Mouse (Mus musculus) bone marrow, adult 2 months (tissue): ENCODE data around the gene Nt5c3b. TPM values are rescaled to one million over a fixed set of nuclear protein-coding genes. Genes with fewer than 3 reads are reported as not detected.

ENCODE experiments used
- H3K27ac ChIP-seq: fragments of 200-500 bp; 2 replicates; pipeline ENCODE4 v1.5.1; 2012; ENCODE audit warnings: low read depth, mild to moderate bottlenecking, control low read depth, inconsistent platforms, low read length; ENCODE audit not compliant: control insufficient read depth, poor library complexity, insufficient read depth
- H3K4me1 ChIP-seq: fragments of 200-500 bp; 2 replicates; pipeline ENCODE4 v1.6.1; 2011; ENCODE audit warnings: low read length; ENCODE audit not compliant: control insufficient read depth, insufficient read depth
- H3K4me3 ChIP-seq: fragments of 200-500 bp; replicated peaks from 2 replicates; pipeline ENCODE3; 2011; ENCODE audit warnings: mild to moderate bottlenecking, low read depth, low read length, control low read depth; ENCODE audit not compliant: control insufficient read depth
- CTCF ChIP-seq: fragments of 200-500 bp; IDR thresholded peaks from 2 replicates; pipeline ENCODE4 v1.5.1; 2011; ENCODE audit warnings: low read length, control low read depth; ENCODE audit not compliant: control insufficient read depth, insufficient read depth
- POLR2A ChIP-seq: fragments of 200-500 bp; IDR thresholded peaks from 2 replicates; pipeline ENCODE4 v1.6.1; 2011; ENCODE audit warnings: low read depth, mild to moderate bottlenecking, control low read depth, low read length, borderline replicate concordance; ENCODE audit not compliant: control insufficient read depth
- WGBS: fragments of 180-500 bp; shearing (Covaris S2); methylation state at CpG from one replicate; pipeline ENCODE4 v1.1.7; 2018; 5-methylcytosine and 5-hydroxymethylcytosine counted together
- polyA plus RNA-seq: library from polyadenylated mRNA; stranded (reverse); fragments of >200 nt; gene quantifications from 2 replicates; pipeline ENCODE4 v1.2.4, GENCODE M21; 2011; ENCODE audit warnings: low replicate concordance; ENCODE audit not compliant: missing spikeins, insufficient read depth, insufficient read length

The Nt5c3b gene
- polyA plus RNA-seq, 1 experiment = 21.5 TPM

DNA sequence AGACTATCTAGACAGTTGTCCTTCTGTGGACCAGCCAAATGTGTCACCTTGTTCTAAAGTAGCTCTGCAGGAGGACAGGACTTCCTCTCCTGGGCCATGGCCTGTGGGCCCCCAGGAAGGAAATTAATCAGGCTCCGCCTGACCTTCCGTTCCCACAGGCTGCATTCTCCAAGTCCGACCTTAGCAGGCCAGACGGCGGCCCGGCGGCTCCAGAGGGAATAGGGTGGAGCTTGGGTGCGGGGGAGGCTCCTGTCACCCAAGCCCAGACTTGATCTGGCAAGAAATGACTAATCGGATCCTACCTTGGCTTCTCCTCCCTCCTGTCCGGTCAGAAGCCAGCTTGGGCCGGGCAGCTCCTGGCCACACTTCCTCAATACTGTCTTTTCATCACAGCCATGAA, 46.4 kb downstream of the Nt5c3b start:
- peaks cover 2% of the 10 kb centered on the region; the same call in 1 of the 2 replicates for H3K4me1 ChIP-seq
- 14% methylated on average over 11 of the region's 11 CpGs for WGBS
- peak overlapping the region; percentile 64; the same call in 1 of the 2 replicates for H3K27ac ChIP-seq
- TF ChIP-seq POLR2A = 0 out of 2 replicates have a peak, but pooled peaks have one; percentile 8
- TF ChIP-seq CTCF = no peak
- H3K4me3 ChIP-seq = peak overlapping the region; percentile 36

DNA sequence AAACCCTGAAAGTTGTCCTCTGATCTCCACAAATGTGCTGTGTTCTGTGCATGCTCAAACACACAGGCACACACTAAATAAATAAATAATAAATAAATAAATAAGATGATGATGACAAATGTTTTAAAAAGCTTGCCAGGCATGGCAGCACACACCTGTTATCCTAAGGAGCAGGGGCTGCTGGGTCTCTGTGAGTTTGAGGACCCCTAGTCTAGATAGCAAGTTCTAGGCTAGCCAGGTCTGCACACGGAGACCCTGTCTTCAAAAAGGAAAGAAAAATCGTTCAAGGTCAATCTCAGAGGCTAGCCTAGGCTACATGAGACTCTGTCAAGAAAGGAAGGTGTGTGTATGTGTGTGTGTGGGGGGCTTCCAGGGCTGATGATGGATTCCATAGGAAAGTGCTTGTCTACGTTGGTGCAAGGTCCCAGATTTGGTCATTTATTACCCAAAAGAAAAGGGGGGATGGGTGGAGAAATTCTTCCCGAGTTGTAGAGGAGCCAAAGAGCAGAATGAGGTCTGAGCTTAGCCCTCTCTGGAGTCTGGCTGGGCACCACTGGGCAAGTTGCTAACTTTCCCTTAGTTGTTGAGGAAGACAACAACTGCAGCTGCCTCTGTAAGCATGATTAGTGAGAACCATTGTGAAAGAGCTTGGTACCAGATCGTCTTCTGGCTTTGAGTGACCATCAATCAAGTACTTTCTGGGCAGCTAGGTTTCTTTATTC, 47.1 kb downstream of the Nt5c3b start:
- TF ChIP-seq POLR2A = no peak
- no peak for TF ChIP-seq CTCF
- WGBS = 53% methylated on average over 5 of the region's 5 CpGs
- H3K4me3 ChIP-seq = no peak overlapping the region
- H3K27ac ChIP-seq = peak overlapping the region; percentile 64; the same call in 1 of the 2 replicates
- H3K4me1 ChIP-seq = peaks cover 2% of the 10 kb centered on the region; the same call in 1 of the 2 replicates

DNA sequence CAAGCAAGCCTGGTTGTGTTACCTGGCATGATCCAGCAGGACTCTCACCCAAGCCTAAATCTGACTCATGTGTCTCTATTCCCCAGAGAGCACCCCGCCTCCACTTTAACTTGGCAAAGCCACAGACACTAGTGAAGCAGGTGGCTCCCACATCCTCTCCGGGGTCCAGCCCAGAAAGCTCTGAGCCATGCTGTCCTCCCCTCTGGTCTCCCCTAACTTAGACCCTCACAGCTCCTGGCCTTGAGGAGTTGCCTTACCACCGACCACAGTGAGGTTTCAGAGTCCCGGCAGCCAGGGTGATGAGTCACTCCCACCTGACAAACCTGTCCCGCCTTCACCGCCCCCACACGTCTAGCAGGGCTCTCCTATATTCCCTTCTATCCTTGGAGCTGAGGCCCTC, 47.9 kb downstream of the Nt5c3b start:
- TF ChIP-seq CTCF (no peak), POLR2A (no peak)
- Histone ChIP-seq H3K4me3 (no peak overlapping the region), H3K4me1 (peaks cover 2% of the 10 kb centered on the region; the same call in 1 of the 2 replicates), H3K27ac (no peak overlapping the region)
- 34% methylated on average over 7 of the region's 7 CpGs for WGBS

DNA sequence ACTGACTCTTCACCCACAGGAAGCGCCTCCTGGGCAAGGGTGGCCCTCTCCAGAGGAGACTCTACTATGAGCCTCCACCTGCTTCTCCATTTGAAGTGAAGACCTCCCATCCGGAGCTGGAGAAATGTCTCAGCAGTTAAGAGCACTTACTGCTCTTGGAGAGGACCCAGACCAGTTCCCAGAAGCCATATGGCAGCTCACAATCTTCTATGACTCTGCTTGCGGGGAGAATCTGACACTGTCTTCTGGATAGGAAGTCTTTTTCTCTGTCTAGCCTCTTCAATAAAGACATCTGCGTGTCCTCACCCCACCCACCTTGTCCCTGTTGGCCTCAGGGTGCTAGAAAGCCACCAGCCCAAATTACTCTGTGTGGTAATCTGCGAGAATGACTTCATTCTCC, 48.6 kb downstream of the Nt5c3b start:
- Histone ChIP-seq H3K27ac (no peak overlapping the region), H3K4me3 (no peak overlapping the region), H3K4me1 (peaks cover 2% of the 10 kb centered on the region; the same call in 1 of the 2 replicates)
- TF ChIP-seq POLR2A (no peak), CTCF (no peak)
- 71% methylated on average over 5 of the region's 5 CpGs for WGBS

DNA sequence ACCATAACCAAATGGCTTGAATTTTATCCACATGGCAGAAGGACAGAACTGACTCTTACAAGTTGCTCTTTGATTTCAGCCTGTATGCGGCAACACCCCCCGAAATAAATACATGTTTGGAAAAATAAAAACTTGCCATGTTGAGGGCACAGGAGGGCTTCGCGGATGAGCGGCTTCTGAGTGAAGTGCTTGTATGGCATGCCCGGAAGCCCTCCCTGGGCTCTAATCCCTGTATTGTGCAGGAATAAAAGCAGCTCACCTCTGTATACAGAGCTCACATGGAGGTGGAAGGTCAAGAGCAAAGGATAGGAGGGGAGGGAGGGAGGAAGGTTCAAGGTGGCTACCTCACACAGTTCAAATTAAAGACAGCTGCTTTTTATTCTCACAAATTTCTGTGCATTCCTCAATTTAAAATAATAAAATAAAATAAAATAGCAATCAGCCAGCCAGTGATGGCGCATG, 49.7 kb downstream of the Nt5c3b start:
- WGBS = 91% methylated on average over 7 of the region's 7 CpGs
- Histone ChIP-seq H3K27ac (no peak overlapping the region), H3K4me3 (no peak overlapping the region), H3K4me1 (peaks cover 2% of the 10 kb centered on the region; the same call in 1 of the 2 replicates)
- TF ChIP-seq POLR2A = no peak
- TF ChIP-seq CTCF = no peak

DNA sequence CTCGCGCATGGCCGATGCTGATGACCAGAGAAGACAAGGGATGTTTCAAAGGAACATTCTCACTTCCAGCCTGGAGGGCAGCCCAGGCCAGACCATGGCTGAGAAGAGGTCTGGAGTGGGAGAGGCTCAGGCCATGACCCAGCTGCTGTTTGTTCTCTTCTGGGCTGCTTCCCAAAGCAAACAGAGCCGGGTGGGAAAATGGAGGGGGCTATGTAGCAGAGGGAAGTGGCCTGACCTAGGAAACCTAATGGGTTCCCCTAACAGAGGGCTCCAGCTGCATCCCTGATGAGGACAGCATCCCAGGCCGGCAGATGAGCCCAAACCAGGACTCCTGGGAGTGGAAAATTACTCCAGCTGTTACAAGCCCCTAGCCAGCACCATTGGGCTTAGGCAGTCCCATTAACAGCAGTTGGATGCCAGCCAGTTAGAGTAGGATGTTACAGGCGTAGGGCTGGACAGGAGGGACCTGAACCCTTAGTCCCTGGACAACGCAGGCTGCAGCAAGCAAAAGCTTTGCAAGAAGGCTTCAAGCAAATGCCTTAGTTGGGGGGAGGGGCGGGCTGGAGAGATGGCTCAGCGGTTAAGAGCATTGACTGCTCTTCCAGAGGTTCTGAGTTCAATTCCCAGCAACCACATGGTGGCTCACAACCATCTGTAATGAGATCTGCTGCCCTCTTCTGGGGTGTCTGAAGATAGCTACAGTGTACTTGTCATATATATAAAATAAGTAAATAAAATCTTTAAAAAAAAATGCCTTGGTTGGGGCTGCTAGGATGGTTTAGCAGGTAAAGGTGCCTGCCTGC, 50.3 kb downstream of the Nt5c3b start:
- Histone ChIP-seq H3K4me1 (peaks cover 2% of the 10 kb centered on the region; the same call in 1 of the 2 replicates), H3K27ac (no peak overlapping the region), H3K4me3 (no peak overlapping the region)
- no peak for TF ChIP-seq CTCF
- no peak for TF ChIP-seq POLR2A
- WGBS = 83% methylated on average over 9 of the region's 9 CpGs

DNA sequence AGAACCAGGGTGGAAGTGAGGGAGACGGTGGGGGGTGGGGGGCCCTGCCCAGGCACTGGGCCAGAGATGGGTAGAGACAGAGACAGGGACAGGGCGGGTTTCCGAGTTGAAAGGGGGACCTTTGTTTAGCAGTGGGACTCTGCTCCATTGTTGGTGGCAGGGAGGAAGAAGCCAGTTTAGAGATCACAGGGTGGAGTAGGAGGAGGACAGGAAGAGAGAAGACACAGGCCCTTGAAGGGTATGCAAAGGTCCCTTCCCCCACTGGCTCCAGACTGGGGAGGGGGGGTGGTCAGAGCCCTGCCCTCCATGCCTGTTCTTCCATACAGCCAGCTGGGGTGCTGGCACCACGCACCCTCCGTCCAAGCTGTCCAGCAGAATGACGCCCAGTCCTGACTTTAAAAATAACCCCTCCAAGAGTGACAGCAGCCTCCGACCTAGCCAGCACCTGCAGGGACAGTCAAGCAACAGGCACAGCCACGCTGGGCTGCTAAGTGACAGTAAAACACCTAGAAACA, 51.6 kb downstream of the Nt5c3b start:
- peaks cover 1% of the 10 kb centered on the region; the same call in 1 of the 2 replicates for H3K4me1 ChIP-seq
- TF ChIP-seq POLR2A = no peak
- no peak for TF ChIP-seq CTCF
- WGBS = 83% methylated on average over 8 of the region's 8 CpGs

DNA sequence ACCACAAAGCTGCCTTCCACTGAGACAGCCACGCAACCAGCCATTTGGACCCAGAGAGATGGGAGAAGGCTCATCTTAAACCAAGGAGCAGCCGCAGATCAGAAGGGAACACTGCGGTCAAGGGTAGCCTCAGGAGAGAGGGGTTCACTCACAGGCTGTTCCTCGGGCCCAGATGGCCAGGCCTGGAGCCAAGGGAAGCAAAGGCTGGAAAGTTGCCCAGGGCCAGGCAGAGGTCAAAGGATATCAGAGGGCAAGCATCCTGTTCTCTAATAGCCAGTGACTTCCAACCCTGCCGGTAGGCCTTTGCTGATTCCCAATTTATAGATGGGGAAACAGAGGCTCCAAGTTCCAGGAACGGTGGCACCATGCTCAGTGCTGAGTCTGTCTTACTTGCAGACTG, 53.0 kb downstream of the Nt5c3b start:
- 80% methylated on average over 6 of the region's 6 CpGs for WGBS
- Histone ChIP-seq H3K4me1 (no peaks in the 10 kb centered on the region), H3K4me3 (no peak overlapping the region), H3K27ac (no peak overlapping the region)
- TF ChIP-seq POLR2A (no peak), CTCF (no peak)

More for the DNA sequence above, 51.6 kb downstream of the Nt5c3b start:
- Histone ChIP-seq H3K4me3 (no peak overlapping the region), H3K27ac (no peak overlapping the region)
